Mouse (Mus musculus): ENCODE results near the gene Il6ra. TPM values are rescaled to one million over a fixed set of nuclear protein-coding genes. Genes with fewer than 3 reads are reported as not detected.
A peak's percentile ranks its signal among the peaks of the same experiment; 100 is the strongest.

Il6ra gene
- polyA plus RNA-seq, 1 experiment from 2014 or later: 11.8 TPM

GRCm38 (mm10) chr3:89936495-89936894 lies 23.5 kb upstream of the Il6ra start:
- H3K36me3 ChIP-seq (replicated peaks; ENCODE audit: insufficient read depth, low read length): peaks cover 6% of the 10 kb centered on the region; the same call in 1 of the 2 replicates
- no peaks in the 10 kb centered on the region for H3K4me1 ChIP-seq (ENCODE audit: insufficient read depth)
- no peak for DNase-seq
- H3K4me3 ChIP-seq (ENCODE audit: low read depth, low read length): no peak overlapping the region
- H3K9me3 ChIP-seq (ENCODE audit: low read length): no peaks in the 10 kb centered on the region
- no peak for ATAC-seq
- H3K27me3 ChIP-seq (ENCODE audit: insufficient read depth, low read length): no peaks in the 10 kb centered on the region
- TF ChIP-seq EP300 (IDR thresholded peaks at IDR 0.05; ENCODE audit: low read depth) (no peak), CTCF (IDR thresholded peaks at IDR 0.05; ENCODE audit: low read depth) (no peak)
- no peak overlapping the region for H3K27ac ChIP-seq (ENCODE audit: low read depth)
- 81% methylated on average over 3 of the region's 3 CpGs for WGBS (ENCODE audit: insufficient replicate concordance)
- H3K4me2 ChIP-seq (ENCODE audit: low read depth, low read length): no peak overlapping the region
- H3K9ac ChIP-seq (replicated peaks): no peak overlapping the region

- Histone ChIP-seq H3K27ac (ENCODE audit: low read depth) (no peak overlapping the region), H3K4me1 (ENCODE audit: insufficient read depth) (no peaks in the 10 kb centered on the region), H3K36me3 (replicated peaks; ENCODE audit: insufficient read depth, low read length) (no peaks in the 10 kb centered on the region), H3K4me3 (ENCODE audit: low read depth, low read length) (no peak overlapping the region), H3K4me2 (ENCODE audit: low read depth, low read length) (no peak overlapping the region), H3K27me3 (ENCODE audit: insufficient read depth, low read length) (no peaks in the 10 kb centered on the region), H3K9me3 (ENCODE audit: low read length) (no peaks in the 10 kb centered on the region), H3K9ac (replicated peaks) (no peak overlapping the region)
- ATAC-seq (no peak), DNase-seq (no peak)
- no peak for TF ChIP-seq EP300 (IDR thresholded peaks at IDR 0.05; ENCODE audit: low read depth)
- no peak for TF ChIP-seq CTCF (IDR thresholded peaks at IDR 0.05; ENCODE audit: low read depth)
- 68% methylated on average over 2 of the region's 2 CpGs for WGBS (ENCODE audit: insufficient replicate concordance)
Observed at GRCm38 (mm10) chr3:89932925-89933324, 19.9 kb upstream of the Il6ra start.

GRCm38 (mm10) chr3:89928956-89929355 lies 16.0 kb upstream of the Il6ra start:
- H3K9ac ChIP-seq (replicated peaks): no peak overlapping the region
- ATAC-seq (no peak), DNase-seq (no peak)
- H3K4me2 ChIP-seq (ENCODE audit: low read depth, low read length): no peak overlapping the region
- H3K9me3 ChIP-seq (ENCODE audit: low read length): no peaks in the 10 kb centered on the region
- no peak overlapping the region for H3K4me3 ChIP-seq (ENCODE audit: low read depth, low read length)
- H3K27ac ChIP-seq (ENCODE audit: low read depth): no peak overlapping the region
- no peaks in the 10 kb centered on the region for H3K27me3 ChIP-seq (ENCODE audit: insufficient read depth, low read length)
- H3K36me3 ChIP-seq (replicated peaks; ENCODE audit: insufficient read depth, low read length): no peaks in the 10 kb centered on the region
- no peaks in the 10 kb centered on the region for H3K4me1 ChIP-seq (ENCODE audit: insufficient read depth)
- WGBS (ENCODE audit: insufficient replicate concordance): 75% methylated on average over 4 of the region's 4 CpGs
- no peak for TF ChIP-seq EP300 (IDR thresholded peaks at IDR 0.05; ENCODE audit: low read depth)
- no peak for TF ChIP-seq CTCF (IDR thresholded peaks at IDR 0.05; ENCODE audit: low read depth)

GRCm38 (mm10) chr3:89926440-89926839 lies 13.4 kb upstream of the Il6ra start:
- 81% methylated on average over 1 of the region's 1 CpGs for WGBS (ENCODE audit: insufficient replicate concordance)
- peak; percentile 56 for TF ChIP-seq CTCF (IDR thresholded peaks at IDR 0.05; ENCODE audit: low read depth)
- no peak for TF ChIP-seq EP300 (IDR thresholded peaks at IDR 0.05; ENCODE audit: low read depth)
- Histone ChIP-seq H3K27me3 (ENCODE audit: insufficient read depth, low read length) (no peaks in the 10 kb centered on the region), H3K9ac (replicated peaks) (no peak overlapping the region), H3K4me2 (ENCODE audit: low read depth, low read length) (no peak overlapping the region), H3K4me1 (ENCODE audit: insufficient read depth) (no peaks in the 10 kb centered on the region), H3K36me3 (replicated peaks; ENCODE audit: insufficient read depth, low read length) (no peaks in the 10 kb centered on the region), H3K27ac (ENCODE audit: low read depth) (no peak overlapping the region), H3K4me3 (ENCODE audit: low read depth, low read length) (no peak overlapping the region), H3K9me3 (ENCODE audit: low read length) (no peaks in the 10 kb centered on the region)
- no peak for DNase-seq
- ATAC-seq: no peak

- no peak overlapping the region for H3K4me2 ChIP-seq (ENCODE audit: low read depth, low read length)
- no peaks in the 10 kb centered on the region for H3K9me3 ChIP-seq (ENCODE audit: low read length)
- no peaks in the 10 kb centered on the region for H3K36me3 ChIP-seq (replicated peaks; ENCODE audit: insufficient read depth, low read length)
- DNase-seq (no peak), ATAC-seq (no peak)
- H3K4me3 ChIP-seq (ENCODE audit: low read depth, low read length): no peak overlapping the region
- H3K27ac ChIP-seq (ENCODE audit: low read depth): no peak overlapping the region
- no peaks in the 10 kb centered on the region for H3K27me3 ChIP-seq (ENCODE audit: insufficient read depth, low read length)
- H3K4me1 ChIP-seq (ENCODE audit: insufficient read depth): no peaks in the 10 kb centered on the region; the same call in 1 of the 2 replicates
- TF ChIP-seq CTCF (IDR thresholded peaks at IDR 0.05; ENCODE audit: low read depth): no peak
- no peak for TF ChIP-seq EP300 (IDR thresholded peaks at IDR 0.05; ENCODE audit: low read depth)
- H3K9ac ChIP-seq (replicated peaks): no peak overlapping the region
- 61% methylated on average over 6 of the region's 6 CpGs for WGBS (ENCODE audit: insufficient replicate concordance)
Observed at GRCm38 (mm10) chr3:89920711-89921110, 7.7 kb upstream of the Il6ra start.

- Histone ChIP-seq H3K27ac (ENCODE audit: low read depth) (no peak overlapping the region), H3K9me3 (ENCODE audit: low read length) (no peaks in the 10 kb centered on the region), H3K9ac (replicated peaks) (no peak overlapping the region), H3K4me2 (ENCODE audit: low read depth, low read length) (no peak overlapping the region), H3K4me1 (ENCODE audit: insufficient read depth) (peaks cover 8% of the 10 kb centered on the region; the same call in 1 of the 2 replicates), H3K4me3 (ENCODE audit: low read depth, low read length) (no peak overlapping the region), H3K27me3 (ENCODE audit: insufficient read depth, low read length) (peaks cover 9% of the 10 kb centered on the region; the same call in 1 of the 2 replicates), H3K36me3 (replicated peaks; ENCODE audit: insufficient read depth, low read length) (no peaks in the 10 kb centered on the region)
- 55% methylated on average over 3 of the region's 3 CpGs for WGBS (ENCODE audit: insufficient replicate concordance)
- DNase-seq (no peak), ATAC-seq (no peak)
- TF ChIP-seq CTCF (IDR thresholded peaks at IDR 0.05; ENCODE audit: low read depth) (no peak), EP300 (IDR thresholded peaks at IDR 0.05; ENCODE audit: low read depth) (no peak)
Observed at GRCm38 (mm10) chr3:89917408-89917807, 4.4 kb upstream of the Il6ra start.

- DNase-seq (no peak), ATAC-seq (no peak)
- TF ChIP-seq CTCF (IDR thresholded peaks at IDR 0.05; ENCODE audit: low read depth) (no peak), EP300 (IDR thresholded peaks at IDR 0.05; ENCODE audit: low read depth) (no peak)
- Histone ChIP-seq H3K4me2 (ENCODE audit: low read depth, low read length) (no peak overlapping the region), H3K4me1 (ENCODE audit: insufficient read depth) (peaks cover 8% of the 10 kb centered on the region; the same call in 1 of the 2 replicates), H3K9me3 (ENCODE audit: low read length) (no peaks in the 10 kb centered on the region), H3K9ac (replicated peaks) (no peak overlapping the region), H3K27me3 (ENCODE audit: insufficient read depth, low read length) (peaks cover 9% of the 10 kb centered on the region; the same call in 1 of the 2 replicates), H3K36me3 (replicated peaks; ENCODE audit: insufficient read depth, low read length) (no peaks in the 10 kb centered on the region), H3K27ac (ENCODE audit: low read depth) (no peak overlapping the region), H3K4me3 (ENCODE audit: low read depth, low read length) (no peak overlapping the region)
- WGBS (ENCODE audit: insufficient replicate concordance): 73% methylated on average over 1 of the region's 1 CpGs
Observed at GRCm38 (mm10) chr3:89916622-89917021, 3.6 kb upstream of the Il6ra start.
